Mouse (Mus musculus) embryonic facial prominence, embryonic 14.5 days (tissue): ENCODE data around the gene Smim24. TPM values are rescaled to one million over a fixed set of nuclear protein-coding genes. Genes with fewer than 3 reads are reported as not detected.

Source experiments
- ATAC-seq: fragments of 200-750 bp; cut with Nextera tagmentation; 2 replicates; pipeline ENCODE4 v1.8.0; 2017; ENCODE audit warnings: low read depth, moderate number of reproducible peaks, moderate TSS enrichment
- DNase-seq: peaks from one replicate; pipeline ENCODE4 v3.0.0-alpha.2; 2015; ENCODE audit warnings: low spot score
- H3K27ac ChIP-seq: fragments of 300-500 bp; sonication (generic); replicated peaks from 2 replicates; pipeline ENCODE4 v1.5.1; 2014; ENCODE audit warnings: low read depth, mild to moderate bottlenecking, low read length, moderate library complexity
- H3K27me3 ChIP-seq: fragments of 300-500 bp; sonication (generic); replicated peaks from 2 replicates; pipeline ENCODE4 v1.6.1; 2014; ENCODE audit warnings: low read length; ENCODE audit not compliant: control insufficient read depth, insufficient read depth
- H3K36me3 ChIP-seq: fragments of 300-500 bp; sonication (generic); 2 replicates; pipeline ENCODE4 v1.6.1; 2014; ENCODE audit warnings: low read length, mixed read lengths; ENCODE audit not compliant: control insufficient read depth, insufficient read depth
- H3K4me1 ChIP-seq: fragments of 300-500 bp; sonication (generic); 2 replicates; pipeline ENCODE4 v1.6.1; 2014; ENCODE audit warnings: antibody characterized with exemption, low read length; ENCODE audit not compliant: control insufficient read depth, insufficient read depth
- H3K4me2 ChIP-seq: fragments of 300-500 bp; sonication (generic); 2 replicates; pipeline ENCODE4 v1.6.1; 2014; ENCODE audit warnings: low read depth, mild to moderate bottlenecking, low read length, moderate library complexity, mixed read lengths
- H3K4me3 ChIP-seq: fragments of 300-500 bp; sonication (generic); 2 replicates; pipeline ENCODE4 v1.5.1; 2014; ENCODE audit warnings: low read depth, mild to moderate bottlenecking, low read length
- H3K9ac ChIP-seq: fragments of 300-500 bp; sonication (generic); 2 replicates; pipeline ENCODE4 v1.6.1; 2014; ENCODE audit warnings: low read depth, mild to moderate bottlenecking, low read length, moderate library complexity, mixed read lengths
- H3K9me3 ChIP-seq: fragments of 300-500 bp; sonication (generic); 2 replicates; pipeline ENCODE4 v1.6.1; 2016; ENCODE audit warnings: low read length; ENCODE audit not compliant: control insufficient read depth
- whole genome bisulfite sequencing: fragments of 180-500 bp; shearing (Covaris S2); extraction: QIAGEN DNeasy Blood & Tissue Kit; methylation state at CpG from one replicate; pipeline ENCODE4 v1.1.7; 2014; 5-methylcytosine and 5-hydroxymethylcytosine counted together
- polyA plus RNA-seq: library from polyadenylated mRNA; unstranded; fragments of >200 nt; fragmentation: Nextera tagmentation; extraction: Ambion mirVana; gene quantifications from 2 replicates; pipeline ENCODE4 v1.2.1, GENCODE M21; 2014

The Smim24 gene
- polyA plus RNA-seq, 1 experiment from 2014 or later = 3.9 TPM

- Histone ChIP-seq H3K9ac (peak overlapping the region; percentile 95), H3K9me3 (no peaks in the 10 kb centered on the region), H3K27me3 (no peaks in the 10 kb centered on the region), H3K4me3 (peak overlapping the region; percentile 88), H3K27ac (no peak overlapping the region), H3K4me2 (peak overlapping the region; percentile 92), H3K36me3 (peaks cover 33% of the 10 kb centered on the region), H3K4me1 (peaks cover 17% of the 10 kb centered on the region)
- DNase-seq (no peak), ATAC-seq (no peak)
- 24% methylated on average over 6 of the region's 6 CpGs for WGBS
These were observed 16.1 kb upstream of the Smim24 start for GRCm38 (mm10) chr10:81376561-81377361.

GRCm38 (mm10) chr10:81377362-81377664 lies 15.5 kb upstream of the Smim24 start:
- DNase-seq (no peak), ATAC-seq (no peak)
- WGBS = 43% methylated on average over 2 of the region's 2 CpGs
- peaks cover 17% of the 10 kb centered on the region for H3K4me1 ChIP-seq
- peaks cover 31% of the 10 kb centered on the region for H3K36me3 ChIP-seq
- peak overlapping the region; percentile 92 for H3K4me2 ChIP-seq
- H3K27me3 ChIP-seq = no peaks in the 10 kb centered on the region
- peak overlapping the region; percentile 95 for H3K9ac ChIP-seq
- H3K27ac ChIP-seq = no peak overlapping the region
- peak overlapping the region; percentile 88 for H3K4me3 ChIP-seq
- no peaks in the 10 kb centered on the region for H3K9me3 ChIP-seq

GRCm38 (mm10) chr10:81377793-81378552 lies 14.9 kb upstream of the Smim24 start, which contains the start of gene Fzr1:
Gene Fzr1 (minus strand): TSS chr10:81378516.
- Histone ChIP-seq H3K36me3 (peaks cover 25% of the 10 kb centered on the region), H3K4me2 (peak within 1 kb of the TSS; percentile 92), H3K4me3 (peak within 1 kb of the TSS; percentile 88), H3K9me3 (no peaks in the 10 kb centered on the region), H3K4me1 (peaks cover 17% of the 10 kb centered on the region), H3K9ac (peak within 1 kb of the TSS; percentile 95), H3K27me3 (no peaks in the 10 kb centered on the region), H3K27ac (peak within 1 kb of the TSS; percentile 74)
- peak; percentile 10 for ATAC-seq
- no peak for DNase-seq
- WGBS = 0% methylated on average over 32 of the region's 59 CpGs

- DNase-seq (peak; percentile 100), ATAC-seq (peak; percentile 97)
- peak overlapping the region; percentile 71 for H3K27ac ChIP-seq
- peak overlapping the region; percentile 92 for H3K4me2 ChIP-seq
- no peaks in the 10 kb centered on the region for H3K27me3 ChIP-seq
- peaks cover 17% of the 10 kb centered on the region for H3K4me1 ChIP-seq
- no peaks in the 10 kb centered on the region for H3K9me3 ChIP-seq
- peaks cover 18% of the 10 kb centered on the region for H3K36me3 ChIP-seq
- H3K4me3 ChIP-seq = peak overlapping the region; percentile 88
- H3K9ac ChIP-seq = peak overlapping the region; percentile 95
- WGBS = under 1% methylated on average over 34 of the region's 46 CpGs
These were observed 14.2 kb upstream of the Smim24 start for GRCm38 (mm10) chr10:81378553-81379182.

GRCm38 (mm10) chr10:81379183-81379553 lies 13.7 kb upstream of the Smim24 start:
- peak overlapping the region; percentile 71 for H3K27ac ChIP-seq
- ATAC-seq = no peak
- H3K4me1 ChIP-seq = peaks cover 17% of the 10 kb centered on the region
- DNase-seq = no peak
- H3K36me3 ChIP-seq = peaks cover 13% of the 10 kb centered on the region
- no peaks in the 10 kb centered on the region for H3K27me3 ChIP-seq
- 48% methylated on average over 3 of the region's 3 CpGs for WGBS
- no peaks in the 10 kb centered on the region for H3K9me3 ChIP-seq
- peak overlapping the region; percentile 60 for H3K4me2 ChIP-seq
- peak overlapping the region; percentile 60 for H3K9ac ChIP-seq
- peak overlapping the region; percentile 88 for H3K4me3 ChIP-seq

GRCm38 (mm10) chr10:81379809-81380378 lies 13.0 kb upstream of the Smim24 start:
- 88% methylated on average over 6 of the region's 6 CpGs for WGBS

GRCm38 (mm10) chr10:81382039-81382438 lies 10.8 kb upstream of the Smim24 start:
- H3K9me3 ChIP-seq = no peaks in the 10 kb centered on the region
- no peak for DNase-seq
- H3K4me2 ChIP-seq = no peak overlapping the region
- H3K27ac ChIP-seq = no peak overlapping the region
- WGBS = 71% methylated on average over 5 of the region's 5 CpGs
- peak overlapping the region; percentile 34; the same call in 1 of the 2 replicates for H3K9ac ChIP-seq
- no peaks in the 10 kb centered on the region for H3K27me3 ChIP-seq
- peaks cover 13% of the 10 kb centered on the region for H3K36me3 ChIP-seq
- H3K4me3 ChIP-seq = no peak overlapping the region
- no peak for ATAC-seq
- H3K4me1 ChIP-seq = peaks cover 15% of the 10 kb centered on the region

More at GRCm38 (mm10) chr10:81379809-81380378, 13.0 kb upstream of the Smim24 start:
- Histone ChIP-seq H3K4me1 (peaks cover 18% of the 10 kb centered on the region), H3K27me3 (no peaks in the 10 kb centered on the region), H3K9ac (no peak overlapping the region), H3K36me3 (peaks cover 10% of the 10 kb centered on the region), H3K27ac (no peak overlapping the region), H3K4me3 (no peak overlapping the region), H3K4me2 (no peak overlapping the region), H3K9me3 (no peaks in the 10 kb centered on the region)
- DNase-seq (no peak), ATAC-seq (no peak)
